Mouse (Mus musculus): Measurements from ENCODE around the gene 1700022I11Rik. TPM values are rescaled to one million over a fixed set of nuclear protein-coding genes. Genes with fewer than 3 reads are reported as not detected.

Gene 1700022I11Rik
- polyA plus RNA-seq, 1 experiment: not detected

DNA sequence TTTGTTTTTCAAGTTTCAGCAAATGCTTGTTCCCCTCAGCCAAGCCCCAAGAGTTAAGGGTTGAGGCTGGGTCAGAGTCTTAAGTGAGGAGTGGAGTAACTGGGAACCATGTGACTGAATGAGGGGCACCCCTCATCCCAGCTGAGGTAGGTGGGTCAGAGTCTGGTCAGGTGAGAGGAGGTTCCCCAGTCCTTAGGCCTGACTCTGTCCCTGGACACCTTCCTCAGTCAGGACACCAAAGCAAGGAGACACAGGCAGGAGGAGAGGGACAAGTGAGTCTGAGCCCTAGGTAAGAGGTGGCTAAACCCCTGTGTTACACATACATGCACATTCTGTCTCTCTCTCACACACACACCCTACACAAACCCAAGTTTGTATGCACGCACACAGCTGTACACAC, 63.1 kb downstream of the 1700022I11Rik start:
- Histone ChIP-seq H3K27me3 (replicated peaks; ENCODE audit: control insufficient read depth, insufficient read depth, low read length) (no peaks in the 10 kb centered on the region), H3K27ac (ENCODE audit: insufficient read depth, low read depth, low read length) (no peak overlapping the region), H3K4me1 (ENCODE audit: control insufficient read depth, insufficient read depth, low read length) (peaks cover 7% of the 10 kb centered on the region; the same call in 1 of the 2 replicates), H3K4me3 (ENCODE audit: insufficient read depth, low read depth, low read length) (no peak overlapping the region), H3K36me3 (ENCODE audit: control insufficient read depth, insufficient read depth, low read length) (no peaks in the 10 kb centered on the region)
- 96% methylated on average over 1 of the region's 1 CpGs for WGBS
- no peak for TF ChIP-seq CTCF (conservative IDR thresholded peaks at IDR 0.05; ENCODE audit: insufficient read depth, insufficient read length, low read depth, low read length)
- TF ChIP-seq POLR2A (IDR thresholded peaks at IDR 0.05; ENCODE audit: low read depth, low read length): no peak
- DNase-seq: no peak

Other genes starting within 250 kb of the 1700022I11Rik start
- gene 4930578G10Rik, start 234.1 kb upstream of the 1700022I11Rik start, polyA plus RNA-seq (2012; rRNA removed): 0.14 and 0.35 TPM in 2 replicates
- gene Ccl19, start 213.0 kb upstream of the 1700022I11Rik start, polyA plus RNA-seq (2012; rRNA removed): 20.4 and 41.3 TPM in 2 replicates
- 19.8 and 66.9 TPM in 2 replicates for gene Ccl21a, start 195.6 kb upstream of the 1700022I11Rik start, polyA plus RNA-seq (2012; rRNA removed)
- 0.05 TPM in 1 of 2 replicates, not detected in the other for gene Fam205a1, start 115.7 kb upstream of the 1700022I11Rik start, polyA plus RNA-seq (2012; rRNA removed)
- not detected in 2 replicates for gene Gm12394, start 112.8 kb upstream of the 1700022I11Rik start, polyA plus RNA-seq (2012; rRNA removed)
- gene Fam205c, start 95.4 kb upstream of the 1700022I11Rik start, polyA plus RNA-seq (2012; rRNA removed): not detected in 2 replicates
- gene Phf24, start 52.9 kb upstream of the 1700022I11Rik start, polyA plus RNA-seq (2012; rRNA removed): 1.1 TPM in 2 replicates
- 6.5 and 8.1 TPM in 2 replicates for gene Dnajb5, start 19.8 kb upstream of the 1700022I11Rik start, polyA plus RNA-seq (2012; rRNA removed)
- 112 and 130 TPM in 2 replicates for gene Vcp, start 30.9 kb downstream of the 1700022I11Rik start, polyA plus RNA-seq (2012; rRNA removed)
- gene Fancg, start 40.9 kb downstream of the 1700022I11Rik start, polyA plus RNA-seq (2012; rRNA removed): 6.8 and 7.1 TPM in 2 replicates
- gene Pigo, start 56.2 kb downstream of the 1700022I11Rik start, polyA plus RNA-seq (2012; rRNA removed): 24.6 and 28.4 TPM in 2 replicates
- gene Stoml2, start 62.1 kb downstream of the 1700022I11Rik start, polyA plus RNA-seq (2012; rRNA removed): 103 and 118 TPM in 2 replicates
- 14.4 and 15.6 TPM in 2 replicates for gene Fam214b, start 76.6 kb downstream of the 1700022I11Rik start, polyA plus RNA-seq (2012; rRNA removed)
- gene Unc13b, start 89.3 kb downstream of the 1700022I11Rik start, polyA plus RNA-seq (2012; rRNA removed): 5.0 and 5.5 TPM in 2 replicates